18 mouse cellular contexts compared by ENCODE assay signal in genomic region chr10:37842820-37843219, GRCm38 (mm10).
"Had no signal": no experiment of that assay in that cellular context is flagged by ENCODE, and none has a peak within 500 bp of the region (broad histone marks: within the 10 kb centered on the region; RNA-seq: fewer than 3 reads in every experiment).

No protein-coding gene starts in this region.

- H3K9ac ChIP-seq: liver, embryonic 13.5 days; neural tube, embryonic 13.5 days; stomach, embryonic 15.5 days had no signal

- ATAC-seq: midbrain, embryonic 16.5 days had no signal

- H3K4me1 ChIP-seq: liver, embryonic 13.5 days; neural tube, embryonic 13.5 days; stomach, embryonic 15.5 days had no signal

- H3K9me3 ChIP-seq: liver, embryonic 13.5 days; neural tube, embryonic 13.5 days; stomach, embryonic 15.5 days had no signal

- DNase-seq: kidney, adult 2 months; kidney, postnatal 25 days; layer of hippocampus, postnatal 36 days; liver, embryonic 13.5 days; lung, adult 2 months; lung, postnatal 14 days; right cerebral cortex, adult 18-20 months; right cerebral cortex, postnatal 14 days; spleen, adult 18-20 months; thymus, postnatal 25 days had no signal

- H3K27me3 ChIP-seq: liver, embryonic 13.5 days; neural tube, embryonic 13.5 days; stomach, embryonic 15.5 days had no signal

- H3K36me3 ChIP-seq: liver, embryonic 13.5 days; neural tube, embryonic 13.5 days; stomach, embryonic 15.5 days had no signal

- H3K4me2 ChIP-seq: liver, embryonic 13.5 days; neural tube, embryonic 13.5 days; stomach, embryonic 15.5 days had no signal

- H3K27ac ChIP-seq: kidney, postnatal 0 days; layer of hippocampus, adult 2 months; left cerebral cortex, adult 2 months; liver, embryonic 13.5 days; macrophage; neural tube, embryonic 13.5 days; stomach, embryonic 15.5 days had no signal

- H3K4me3 ChIP-seq: layer of hippocampus, adult 2 months; left cerebral cortex, adult 2 months; liver, embryonic 13.5 days; myocyte; neural tube, embryonic 13.5 days; stomach, embryonic 15.5 days had no signal
